Mouse (Mus musculus): ENCODE measurements at regions not wholly inside any gene's neighbourhood (a gene's known extent, or its start where the extent isn't known, plus 50 kb on each side); places are given as distances from the start of the nearest gene placed in this dataset.

- Histone ChIP-seq H3K9me3 (replicated peaks; ENCODE audit: insufficient read depth, low read length) (no peaks in the 10 kb centered on the region), H3K9ac (ENCODE audit: control insufficient read depth, low read depth, low read length, poor library complexity, severe bottlenecking) (no peak overlapping the region), H3K4me1 (ENCODE audit: control insufficient read depth in 1 of 2, insufficient read depth in 2 of 2, low read length in 2 of 2) (no peaks in the 10 kb centered on the region), H3K4me3 (ENCODE audit: control insufficient read depth in 1 of 2, insufficient read depth in 1 of 2, low read depth in 2 of 2, low read length in 2 of 2) (no peak overlapping the region), H3K27ac (ENCODE audit: control insufficient read depth, low read depth, low read length) (no peak overlapping the region), H3K79me2 (ENCODE audit: control insufficient read depth, insufficient read depth, low read length, poor library complexity) (no peaks in the 10 kb centered on the region), H3K36me3 (ENCODE audit: control insufficient read depth in 1 of 2, insufficient read depth in 2 of 2, low read length in 2 of 2) (no peaks in the 10 kb centered on the region), H3K27me3 (ENCODE audit: control insufficient read depth in 1 of 2, insufficient read depth in 2 of 2, low read length in 2 of 2) (no peaks in the 10 kb centered on the region)
- TF ChIP-seq MEF2A (IDR thresholded peaks at IDR 0.05; ENCODE audit: extremely low read depth, insufficient replicate concordance, low read depth, low read length, poor library complexity, severe bottlenecking) (no peak), EP300 (IDR thresholded peaks at IDR 0.05; ENCODE audit: low read depth in 1 of 2, low read length in 2 of 2) (no peak), CTCF (IDR thresholded peaks at IDR 0.05 in 2 of 3, conservative IDR thresholded peaks at IDR 0.05 in 1 of 3; ENCODE audit: control insufficient read depth in 1 of 3, insufficient read depth in 1 of 3, low read depth in 2 of 3, low read length in 3 of 3, poor library complexity in 1 of 3, severe bottlenecking in 1 of 3) (no peak), ZNF384 (IDR thresholded peaks at IDR 0.05; ENCODE audit: low read depth, low read length) (no peak), MYB (IDR thresholded peaks at IDR 0.05; ENCODE audit: low read depth, low read length) (no peak), NRF1 (IDR thresholded peaks at IDR 0.05; ENCODE audit: insufficient read depth, low read depth, low read length, poor library complexity, severe bottlenecking) (no peak), RAD21 (IDR thresholded peaks at IDR 0.05; ENCODE audit: low read depth, low read length) (no peak), TBP (IDR thresholded peaks at IDR 0.05; ENCODE audit: low read depth, low read length) (no peak), UBTF (IDR thresholded peaks at IDR 0.05; ENCODE audit: borderline replicate concordance, insufficient read depth, low read depth, low read length) (no peak), GATA1 (IDR thresholded peaks at IDR 0.05; ENCODE audit: low read depth, low read length) (no peak), MXI1 (IDR thresholded peaks at IDR 0.05; ENCODE audit: low read depth, low read length) (no peak), JUND (IDR thresholded peaks at IDR 0.05; ENCODE audit: low read depth, low read length) (no peak), POLR2AphosphoS5 (IDR thresholded peaks at IDR 0.05; ENCODE audit: borderline replicate concordance, low read depth, low read length) (no peak), ELF1 (IDR thresholded peaks at IDR 0.05; ENCODE audit: low read depth, low read length) (no peak), SMC3 (IDR thresholded peaks at IDR 0.05; ENCODE audit: low read depth, low read length) (no peak), TAL1 (IDR thresholded peaks at IDR 0.05; ENCODE audit: low read length) (no peak), TCF12 (IDR thresholded peaks at IDR 0.05; ENCODE audit: low read depth, low read length) (no peak), RCOR1 (IDR thresholded peaks at IDR 0.05; ENCODE audit: low read depth, low read length) (no peak)
- DNase-seq (ENCODE audit: low read depth, low spot score) = no peak
Observed at GRCm38 (mm10) chr9:87985439-87985838, 254.4 kb upstream of the Tbx18 start.

DNA sequence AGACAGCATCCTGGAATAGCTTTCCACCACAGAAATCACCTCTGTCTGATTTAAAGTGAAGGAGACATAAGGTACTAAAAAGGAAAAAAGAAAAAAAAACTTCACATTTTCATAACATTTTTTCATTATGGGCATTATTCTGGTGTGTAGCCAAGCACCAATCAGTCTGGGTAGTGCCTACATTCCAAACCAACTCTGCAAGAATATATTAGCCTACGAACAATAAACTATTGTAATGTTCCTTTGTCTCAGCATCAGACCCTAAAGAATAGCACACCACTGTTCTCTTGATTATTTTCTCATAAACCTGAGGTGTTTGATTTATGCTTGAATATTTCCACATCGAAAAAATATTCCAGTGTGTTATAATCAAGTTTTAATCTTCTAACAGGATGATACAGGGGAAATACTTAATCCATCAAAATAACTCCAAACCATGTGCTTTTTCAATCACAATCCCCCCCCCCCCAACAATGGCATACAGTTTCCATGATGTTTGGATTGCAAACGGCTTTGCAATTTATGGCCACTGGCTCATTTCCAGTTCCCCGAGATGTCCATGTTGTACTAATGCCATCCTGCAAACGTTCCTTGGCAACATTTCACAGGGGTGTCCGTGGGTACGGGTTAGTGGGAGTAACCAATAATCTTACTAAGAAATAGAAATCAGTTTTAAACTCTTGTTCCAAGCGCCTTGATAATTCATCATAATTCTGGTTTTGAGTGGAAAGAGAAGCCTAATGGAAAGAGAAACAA lies 275.1 kb upstream of the Tbx18 start:
- Histone ChIP-seq H3K79me2 (ENCODE audit: control insufficient read depth, insufficient read depth, low read length, poor library complexity) (no peaks in the 10 kb centered on the region), H3K36me3 (ENCODE audit: control insufficient read depth in 1 of 2, insufficient read depth in 2 of 2, low read length in 2 of 2) (no peaks in the 10 kb centered on the region)
- TF ChIP-seq MAZ (IDR thresholded peaks at IDR 0.05; ENCODE audit: low read depth, low read length) (no peak), USF1 (IDR thresholded peaks at IDR 0.05; ENCODE audit: low read depth, low read length) (no peak), MAX (IDR thresholded peaks at IDR 0.05; ENCODE audit: low read length) (no peak), BHLHE40 (IDR thresholded peaks at IDR 0.05; ENCODE audit: borderline replicate concordance, low read depth, low read length) (no peak), USF2 (IDR thresholded peaks at IDR 0.05; ENCODE audit: borderline replicate concordance in 1 of 2, insufficient read depth in 1 of 2, low read depth in 1 of 2, low read length in 2 of 2) (no peak), ZKSCAN1 (IDR thresholded peaks at IDR 0.05; ENCODE audit: low read depth, low read length) (no peak), ZMIZ1 (IDR thresholded peaks at IDR 0.05; ENCODE audit: low read depth, low read length) (no peak), KAT2A (conservative IDR thresholded peaks at IDR 0.05; ENCODE audit: low read depth, low read length) (no peak), CHD1 (IDR thresholded peaks at IDR 0.05; ENCODE audit: low read depth, low read length) (no peak), POLR2AphosphoS2 (IDR thresholded peaks at IDR 0.05; ENCODE audit: low read length) (no peak), ELF1 (IDR thresholded peaks at IDR 0.05; ENCODE audit: low read depth, low read length) (no peak), MYC (IDR thresholded peaks at IDR 0.05; ENCODE audit: low read depth, low read length) (no peak), NELFE (IDR thresholded peaks at IDR 0.05; ENCODE audit: low read depth, low read length) (no peak), TAL1 (IDR thresholded peaks at IDR 0.05; ENCODE audit: low read length) (no peak), GABPA (IDR thresholded peaks at IDR 0.05; ENCODE audit: low read depth, low read length) (no peak)

More for the DNA sequence above, 275.1 kb upstream of the Tbx18 start:
- Histone ChIP-seq H3K9ac (ENCODE audit: control insufficient read depth, low read depth, low read length, poor library complexity, severe bottlenecking) (no peak overlapping the region), H3K27ac (ENCODE audit: control insufficient read depth, low read depth, low read length) (no peak overlapping the region), H3K27me3 (ENCODE audit: control insufficient read depth in 1 of 2, insufficient read depth in 2 of 2, low read length in 2 of 2) (no peaks in the 10 kb centered on the region), H3K9me3 (replicated peaks; ENCODE audit: insufficient read depth, low read length) (no peaks in the 10 kb centered on the region), H3K4me1 (ENCODE audit: control insufficient read depth in 1 of 2, insufficient read depth in 2 of 2, low read length in 2 of 2) (no peaks in the 10 kb centered on the region), H3K4me3 (ENCODE audit: control insufficient read depth in 1 of 2, insufficient read depth in 1 of 2, low read depth in 2 of 2, low read length in 2 of 2) (no peak overlapping the region)
- DNase-seq (ENCODE audit: low read depth, low spot score) = no peak
